ENCODE assay signal across 28 mouse cellular contexts in genomic region chr13:73099407-73099806, GRCm38 (mm10).
DNase-seq lines count a peak whose midpoint lies in the region; ATAC-seq and TF ChIP-seq lines count a peak whose summit lies in the region.
"Had no signal": no experiment of that assay in that cellular context is flagged by ENCODE, and none has a peak within 500 bp of the region (broad histone marks: within the 10 kb centered on the region; RNA-seq: fewer than 3 reads in every experiment).

No protein-coding gene starts in this region.

- H3K9me3 ChIP-seq in hindbrain, embryonic 12.5 days (replicated peaks): no peaks in the 10 kb centered on the region
- H3K9me3 ChIP-seq in hindbrain, embryonic 11.5 days (ENCODE audit: control insufficient read depth, low read length): no peaks in the 10 kb centered on the region
- H3K9me3 ChIP-seq in ES-E14 (ENCODE audit: control insufficient read depth, insufficient read depth, low read depth, low read length): 0 out of 2 replicates have a peak, but pooled peaks cover 1% of the 10 kb centered on the region
- H3K9me3 ChIP-seq in intestine, embryonic 15.5 days: no peaks in the 10 kb centered on the region
- H3K9me3 ChIP-seq: forebrain, embryonic 10.5 days; forebrain, embryonic 15.5 days; heart, embryonic 12.5 days; heart, embryonic 15.5 days; hindbrain, embryonic 10.5 days; hindbrain, embryonic 15.5 days had no signal

- 44% methylated on average over 1 of the region's 1 CpGs for WGBS in hindbrain, embryonic 12.5 days
- 66% methylated on average over 1 of the region's 1 CpGs for WGBS in hindbrain, embryonic 11.5 days
- 91% methylated on average over 1 of the region's 1 CpGs for WGBS in intestine, embryonic 15.5 days

- peaks cover 13% of the 10 kb centered on the region for H3K27me3 ChIP-seq in hindbrain, embryonic 12.5 days
- no peaks in the 10 kb centered on the region for H3K27me3 ChIP-seq in hindbrain, embryonic 11.5 days (ENCODE audit: control insufficient read depth, insufficient read depth, low read length)
- H3K27me3 ChIP-seq in intestine, embryonic 15.5 days (replicated peaks): no peaks in the 10 kb centered on the region
- H3K27me3 ChIP-seq: forebrain, embryonic 15.5 days; heart, embryonic 15.5 days; hindbrain, embryonic 15.5 days had no signal

- no peak overlapping the region for H3K9ac ChIP-seq in hindbrain, embryonic 12.5 days
- no peak overlapping the region for H3K9ac ChIP-seq in hindbrain, embryonic 11.5 days (ENCODE audit: low read depth, low read length)
- no peak overlapping the region for H3K9ac ChIP-seq in ES-E14 (ENCODE audit: insufficient read depth, low read depth, low read length, poor library complexity, severe bottlenecking)
- H3K9ac ChIP-seq in intestine, embryonic 15.5 days: no peak overlapping the region
- H3K9ac ChIP-seq: forebrain, embryonic 15.5 days; heart, embryonic 12.5 days; heart, embryonic 15.5 days; hindbrain, embryonic 15.5 days had no signal

- no peak overlapping the region for H3K4me2 ChIP-seq in hindbrain, embryonic 12.5 days (replicated peaks)
- H3K4me2 ChIP-seq in hindbrain, embryonic 11.5 days (replicated peaks; ENCODE audit: low read depth, low read length): no peak overlapping the region
- H3K4me2 ChIP-seq in intestine, embryonic 15.5 days (replicated peaks): no peak overlapping the region
- H3K4me2 ChIP-seq: forebrain, embryonic 15.5 days; heart, embryonic 12.5 days; heart, embryonic 15.5 days; hindbrain, embryonic 15.5 days had no signal

- no peak overlapping the region for H3K27ac ChIP-seq in hindbrain, embryonic 12.5 days
- H3K27ac ChIP-seq in hindbrain, embryonic 11.5 days (ENCODE audit: low read depth, low read length): no peak overlapping the region
- H3K27ac ChIP-seq in ES-E14 (ENCODE audit: insufficient read depth, low read depth, low read length, poor library complexity, severe bottlenecking): no peak overlapping the region; the same call in 1 of the 2 replicates
- no peak overlapping the region for H3K27ac ChIP-seq in intestine, embryonic 15.5 days
- H3K27ac ChIP-seq: forebrain, embryonic 10.5 days; forebrain, embryonic 15.5 days; heart, embryonic 15.5 days; hindbrain, embryonic 10.5 days; hindbrain, embryonic 15.5 days had no signal

- in situ Hi-C loops in ES-E14 (cut with MboI; ENCODE audit: low sequenced_read_pairs in 2 of 2, unreplicated experiment in 2 of 2): loop anchor here in 1 of 2 experiments (25.0 kb wide), 1 partner anchor 213 kb away; no protein-coding TSS in a partner anchor

- no peaks in the 10 kb centered on the region for H3K36me3 ChIP-seq in hindbrain, embryonic 12.5 days
- H3K36me3 ChIP-seq in hindbrain, embryonic 11.5 days (ENCODE audit: control insufficient read depth, insufficient read depth, low read length): no peaks in the 10 kb centered on the region
- no peaks in the 10 kb centered on the region for H3K36me3 ChIP-seq in ES-E14 (ENCODE audit: control insufficient read depth, insufficient read depth, low read length, poor library complexity, severe bottlenecking)
- no peaks in the 10 kb centered on the region for H3K36me3 ChIP-seq in intestine, embryonic 15.5 days
- H3K36me3 ChIP-seq: forebrain, embryonic 10.5 days; forebrain, embryonic 15.5 days; G1E; heart, embryonic 12.5 days; heart, embryonic 15.5 days; hindbrain, embryonic 10.5 days; hindbrain, embryonic 15.5 days had no signal

- no peak for DNase-seq in hindbrain, embryonic 11.5 days (ENCODE audit: low spot score)
- DNase-seq in ES-E14 (ENCODE audit: low read depth, low spot score): peak; percentile 60
- DNase-seq in ZHBTc4 (ENCODE audit: low read depth, low spot score): peak; percentile 90
- no peak for DNase-seq in embryo, embryonic 9.5 days (ENCODE audit: extremely low spot score)
- DNase-seq: adrenal gland, postnatal 10 days; adrenal gland, postnatal 36 days; cerebellum, adult 11-12 months; cerebellum, adult 8-10 months; cerebellum, postnatal 10 days; cerebellum, postnatal 36 days; embryo, embryonic 11 days; gastrocnemius, postnatal 25 days; heart, adult 18-20 months; heart, postnatal 10 days; heart, postnatal 36 days; kidney, adult 11 months; kidney, adult 8-10 months had no signal

- no peaks in the 10 kb centered on the region for H3K4me1 ChIP-seq in hindbrain, embryonic 12.5 days
- no peaks in the 10 kb centered on the region for H3K4me1 ChIP-seq in hindbrain, embryonic 11.5 days (replicated peaks; ENCODE audit: control insufficient read depth, insufficient read depth, low read length)
- peaks cover 5% of the 10 kb centered on the region in 2 experiments; a peak in 2 of 4 replicates for H3K4me1 ChIP-seq in ES-E14 (ENCODE audit: control insufficient read depth in 2 of 2, insufficient read depth in 2 of 2, low read length in 2 of 2, poor library complexity in 1 of 2)
- H3K4me1 ChIP-seq in intestine, embryonic 15.5 days (replicated peaks): no peaks in the 10 kb centered on the region
- H3K4me1 ChIP-seq: forebrain, embryonic 10.5 days; forebrain, embryonic 15.5 days; heart, embryonic 12.5 days; heart, embryonic 15.5 days; hindbrain, embryonic 10.5 days; hindbrain, embryonic 15.5 days had no signal

- no peak overlapping the region for H3K4me3 ChIP-seq in hindbrain, embryonic 12.5 days
- H3K4me3 ChIP-seq in hindbrain, embryonic 11.5 days (ENCODE audit: low read depth, low read length): no peak overlapping the region
- no peak overlapping the region for H3K4me3 ChIP-seq in ES-E14 (ENCODE audit: insufficient read depth in 1 of 2, low read depth in 1 of 2, low read length in 2 of 2, poor library complexity in 1 of 2, severe bottlenecking in 1 of 2)
- no peak overlapping the region for H3K4me3 ChIP-seq in intestine, embryonic 15.5 days (replicated peaks)
- H3K4me3 ChIP-seq: forebrain, embryonic 10.5 days; forebrain, embryonic 15.5 days; heart, embryonic 12.5 days; heart, embryonic 15.5 days; hindbrain, embryonic 10.5 days; hindbrain, embryonic 15.5 days had no signal

- peak; percentile 46 for ATAC-seq in hindbrain, embryonic 12.5 days (ENCODE audit: low FRiP score)
- ATAC-seq in hindbrain, embryonic 11.5 days (ENCODE audit: low FRiP score): no peak
- no peak for ATAC-seq in intestine, embryonic 15.5 days
- ATAC-seq: CD4-positive, CD25-positive, alpha-beta regulatory T cell, adult 4 months; forebrain, embryonic 15.5 days; Patski had no signal

TF ChIP-seq in ES-E14, 5 proteins besides CTCF, POLR2A, EP300 and RAD21:
- TF ChIP-seq MAFK (IDR thresholded peaks at IDR 0.05; ENCODE audit: insufficient read depth, low read depth, low read length) (no peak), ZNF384 (IDR thresholded peaks at IDR 0.05; ENCODE audit: low read depth, low read length) (no peak), CHD2 (IDR thresholded peaks at IDR 0.05; ENCODE audit: low read depth, low read length) (no peak), HCFC1 (IDR thresholded peaks at IDR 0.05; ENCODE audit: borderline replicate concordance, insufficient read depth, low read length) (no peak)

Comparison
In these comparisons a context has a peak if more than half of its experiments do, and no peak if none do; other contexts are left out.
1. DNase-seq: peak in ES-E14 (single experiment) and ZHBTc4 (single experiment); none in hindbrain, embryonic 11.5 days (single experiment) and embryo, embryonic 9.5 days (single experiment).